Mouse (Mus musculus) hindbrain, embryonic 16.5 days (tissue): ENCODE measurements at regions not wholly inside any gene's neighbourhood (a gene's known extent, or its start where the extent isn't known, plus 50 kb on each side); places are given as distances from the start of the nearest gene placed in this dataset.
"Not testable (repeated sequence)": the region's sequence is repeated elsewhere in the genome, so short reads cannot be mapped to it uniquely, and the experiment has no call there.

Source experiments
- ATAC-seq: fragments of 200-750 bp; cut with Nextera tagmentation; 2 replicates; pipeline ENCODE4 v1.8.0; 2017; ENCODE audit warnings: moderate TSS enrichment, moderate library complexity
- H3K27ac ChIP-seq: fragments of 300-500 bp; sonication (generic); 2 replicates; pipeline ENCODE4 v1.5.1; 2014; ENCODE audit warnings: low read depth, mild to moderate bottlenecking, control low read depth, low read length, moderate library complexity
- H3K27me3 ChIP-seq: fragments of 300-500 bp; sonication (generic); replicated peaks from 2 replicates; pipeline ENCODE4 v1.6.1; 2014; ENCODE audit warnings: low read length; ENCODE audit not compliant: control insufficient read depth, insufficient read depth
- H3K36me3 ChIP-seq: fragments of 300-500 bp; sonication (generic); 2 replicates; pipeline ENCODE4 v1.6.1; 2014; ENCODE audit warnings: mild to moderate bottlenecking, low read length, moderate library complexity, mixed read lengths; ENCODE audit not compliant: control insufficient read depth, insufficient read depth
- H3K4me1 ChIP-seq: fragments of 300-500 bp; sonication (generic); 2 replicates; pipeline ENCODE4 v1.6.1; 2014; ENCODE audit warnings: low read depth, low read length; ENCODE audit not compliant: control insufficient read depth, insufficient read depth
- H3K4me2 ChIP-seq: fragments of 300-500 bp; sonication (generic); 2 replicates; pipeline ENCODE4 v1.6.1; 2014; ENCODE audit warnings: mild to moderate bottlenecking, low read length, control low read depth, moderate library complexity
- H3K4me3 ChIP-seq: fragments of 300-500 bp; sonication (generic); 2 replicates; pipeline ENCODE4 v1.5.1; 2014; ENCODE audit warnings: mild to moderate bottlenecking, low read length, control low read depth, moderate library complexity
- H3K9ac ChIP-seq: fragments of 300-500 bp; sonication (generic); 2 replicates; pipeline ENCODE4 v1.6.1; 2014; ENCODE audit warnings: low read depth, mild to moderate bottlenecking, control low read depth, low read length, moderate library complexity
- H3K9me3 ChIP-seq: fragments of 300-500 bp; sonication (generic); 2 replicates; pipeline ENCODE4 v1.6.1; 2014; ENCODE audit warnings: mild to moderate bottlenecking, low read length, moderate library complexity; ENCODE audit not compliant: control insufficient read depth
- WGBS: fragments of 180-500 bp; shearing (Covaris S2); extraction: QIAGEN DNeasy Blood & Tissue Kit; methylation state at CpG from one replicate; pipeline ENCODE4 v1.1.7; 2014; 5-methylcytosine and 5-hydroxymethylcytosine counted together

DNA sequence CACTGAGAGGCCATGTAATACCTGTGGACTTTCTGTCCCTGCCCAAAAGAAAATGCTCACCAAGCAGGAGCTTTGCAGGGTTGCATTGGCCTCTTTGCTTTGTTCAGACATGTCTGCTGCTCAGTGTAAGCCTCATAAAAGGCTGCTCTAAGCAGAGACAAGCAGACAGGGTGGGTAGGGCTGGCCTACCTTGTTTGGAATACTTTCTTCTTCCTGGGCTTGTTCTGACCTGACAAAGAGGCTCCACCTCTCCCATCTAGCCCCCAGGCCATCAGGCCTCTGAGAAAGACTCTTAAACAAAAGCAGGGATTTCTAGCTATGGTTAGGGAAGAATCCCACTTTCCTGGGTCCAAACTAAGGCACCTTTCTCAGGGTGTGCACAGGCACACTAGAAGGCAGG is 138.2 kb upstream of the Camk1g start:
- Histone ChIP-seq H3K4me1 (no peaks in the 10 kb centered on the region), H3K9ac (no peak overlapping the region), H3K9me3 (no peaks in the 10 kb centered on the region), H3K27me3 (no peaks in the 10 kb centered on the region), H3K4me3 (no peak overlapping the region), H3K27ac (no peak overlapping the region), H3K36me3 (no peaks in the 10 kb centered on the region), H3K4me2 (no peak overlapping the region)
- ATAC-seq = no peak

DNA sequence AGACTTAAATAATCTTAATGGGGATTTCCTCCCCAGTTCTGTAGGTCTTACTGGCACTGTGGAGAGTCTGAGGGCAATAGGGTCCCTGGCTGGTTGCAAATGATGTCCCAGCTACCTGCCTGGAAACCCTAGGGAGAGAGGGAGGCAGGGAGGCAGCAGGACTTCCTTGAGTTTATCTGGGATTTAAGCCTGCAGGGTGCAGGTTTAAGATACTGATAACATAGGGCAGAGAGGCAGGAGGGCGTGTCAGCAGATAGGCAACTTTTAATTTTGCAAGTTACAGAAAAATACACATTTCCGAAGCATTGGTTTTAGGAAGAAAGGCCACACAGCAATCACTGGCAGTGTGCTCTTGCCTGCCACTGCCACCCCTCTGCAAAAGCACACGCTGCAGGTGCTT is 136.9 kb upstream of the Camk1g start:
- Histone ChIP-seq H3K27me3 (no peaks in the 10 kb centered on the region), H3K4me1 (no peaks in the 10 kb centered on the region), H3K4me3 (no peak overlapping the region), H3K9me3 (no peaks in the 10 kb centered on the region), H3K9ac (no peak overlapping the region), H3K36me3 (no peaks in the 10 kb centered on the region), H3K4me2 (no peak overlapping the region), H3K27ac (no peak overlapping the region)
- 76% methylated on average over 3 of the region's 3 CpGs for WGBS
- ATAC-seq = no peak

DNA sequence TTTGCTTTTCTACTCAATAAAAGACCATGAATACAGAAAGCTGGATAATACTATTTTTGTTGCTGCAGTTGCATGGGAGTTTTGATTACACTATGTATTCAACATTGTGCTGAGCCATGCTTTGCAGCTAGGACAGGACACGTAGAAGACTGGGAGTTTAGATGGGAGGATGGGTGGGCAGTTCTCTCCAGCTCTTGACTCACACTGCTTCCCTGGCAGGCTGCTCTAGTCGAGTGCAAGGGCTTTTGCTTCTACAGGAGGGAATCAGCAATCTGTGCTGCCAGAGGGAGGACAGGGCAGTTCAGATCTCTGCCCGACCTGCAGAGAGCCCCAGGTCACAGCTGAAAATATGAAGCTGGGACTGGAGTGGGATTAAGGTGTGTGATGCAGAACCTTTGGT is 135.3 kb upstream of the Camk1g start:
- 39% methylated on average over 3 of the region's 3 CpGs for WGBS
- no peaks in the 10 kb centered on the region for H3K9me3 ChIP-seq
- no peak overlapping the region for H3K4me3 ChIP-seq
- no peaks in the 10 kb centered on the region for H3K36me3 ChIP-seq
- H3K4me2 ChIP-seq = no peak overlapping the region
- H3K4me1 ChIP-seq = no peaks in the 10 kb centered on the region
- ATAC-seq = no peak
- H3K9ac ChIP-seq = no peak overlapping the region
- H3K27ac ChIP-seq = no peak overlapping the region
- H3K27me3 ChIP-seq = no peaks in the 10 kb centered on the region

DNA sequence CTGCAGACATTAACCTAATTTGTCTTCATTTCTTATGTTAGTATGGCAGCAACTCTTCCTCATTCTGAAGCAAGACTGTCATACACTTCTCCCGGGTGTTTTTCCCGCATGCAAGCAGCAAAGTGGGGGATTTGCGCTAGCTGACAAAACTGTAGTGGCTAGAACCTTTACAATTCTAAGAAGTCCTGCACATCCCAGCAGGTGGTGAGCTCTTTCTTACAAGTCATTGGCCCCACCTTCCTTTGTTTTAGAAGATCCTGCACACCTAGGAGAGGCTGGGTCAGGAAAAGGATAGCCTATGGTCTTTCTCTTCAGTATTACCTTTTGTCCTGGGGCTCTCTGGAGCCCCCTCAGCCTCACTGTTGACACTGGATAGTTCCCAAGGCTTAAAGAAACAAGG is 134.5 kb upstream of the Camk1g start:
- H3K4me1 ChIP-seq = no peaks in the 10 kb centered on the region
- no peaks in the 10 kb centered on the region for H3K9me3 ChIP-seq
- no peak overlapping the region for H3K4me3 ChIP-seq
- no peak overlapping the region for H3K4me2 ChIP-seq
- no peak for ATAC-seq
- H3K27me3 ChIP-seq = no peaks in the 10 kb centered on the region
- H3K9ac ChIP-seq = no peak overlapping the region
- H3K27ac ChIP-seq = no peak overlapping the region
- H3K36me3 ChIP-seq = no peaks in the 10 kb centered on the region
- 57% methylated on average over 3 of the region's 3 CpGs for WGBS

GRCm38 (mm10) chr1:193503624-193504325 is 133.7 kb upstream of the Camk1g start:
- no peak overlapping the region for H3K9ac ChIP-seq
- no peaks in the 10 kb centered on the region for H3K9me3 ChIP-seq
- H3K4me2 ChIP-seq = no peak overlapping the region
- H3K4me1 ChIP-seq = no peaks in the 10 kb centered on the region
- H3K27me3 ChIP-seq = no peaks in the 10 kb centered on the region
- no peak overlapping the region for H3K4me3 ChIP-seq
- WGBS = 32% methylated on average over 3 of the region's 3 CpGs
- ATAC-seq = peak; percentile 58; the same call in 1 of the 2 replicates
- no peak overlapping the region for H3K27ac ChIP-seq
- no peaks in the 10 kb centered on the region for H3K36me3 ChIP-seq

- Histone ChIP-seq H3K27ac (no peak overlapping the region), H3K4me1 (peaks cover 4% of the 10 kb centered on the region), H3K4me3 (no peak overlapping the region), H3K9ac (no peak overlapping the region), H3K27me3 (no peaks in the 10 kb centered on the region; the same call in 1 of the 2 replicates), H3K36me3 (no peaks in the 10 kb centered on the region), H3K4me2 (no peak overlapping the region), H3K9me3 (no peaks in the 10 kb centered on the region)
- 0 out of 2 replicates have a peak, but pooled peaks have one; percentile 17 for ATAC-seq
- WGBS = 29% methylated on average over 9 of the region's 9 CpGs
These were observed 126.4 kb upstream of the Camk1g start for GRCm38 (mm10) chr1:193496265-193497183.

DNA sequence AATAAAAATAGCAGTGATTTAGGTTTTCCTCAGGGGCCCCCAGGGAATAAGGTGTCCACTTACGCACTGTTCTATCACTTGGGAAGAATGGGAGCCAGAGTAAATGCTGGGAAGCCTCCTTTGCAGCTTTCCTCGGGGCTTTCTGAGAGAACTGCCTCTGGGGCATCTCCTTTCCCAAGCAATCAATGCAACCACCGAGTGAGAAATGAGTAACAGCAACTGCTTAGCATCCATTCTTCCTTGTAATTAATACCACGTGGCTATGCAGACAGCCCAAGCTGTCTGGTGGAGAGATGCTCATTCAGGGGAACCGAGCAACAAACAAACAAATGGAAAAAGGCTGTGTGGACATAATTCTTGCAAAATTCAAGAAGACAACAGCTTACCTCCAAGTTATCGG is 117.9 kb upstream of the Camk1g start:
- Histone ChIP-seq H3K9ac (no peak overlapping the region), H3K9me3 (no peaks in the 10 kb centered on the region), H3K4me3 (no peak overlapping the region), H3K36me3 (no peaks in the 10 kb centered on the region), H3K27me3 (no peaks in the 10 kb centered on the region), H3K4me2 (no peak overlapping the region), H3K4me1 (peaks cover 3% of the 10 kb centered on the region; the same call in 1 of the 2 replicates), H3K27ac (no peak overlapping the region)
- ATAC-seq = peak; percentile 57; the same call in 1 of the 2 replicates
- WGBS = 35% methylated on average over 6 of the region's 6 CpGs

DNA sequence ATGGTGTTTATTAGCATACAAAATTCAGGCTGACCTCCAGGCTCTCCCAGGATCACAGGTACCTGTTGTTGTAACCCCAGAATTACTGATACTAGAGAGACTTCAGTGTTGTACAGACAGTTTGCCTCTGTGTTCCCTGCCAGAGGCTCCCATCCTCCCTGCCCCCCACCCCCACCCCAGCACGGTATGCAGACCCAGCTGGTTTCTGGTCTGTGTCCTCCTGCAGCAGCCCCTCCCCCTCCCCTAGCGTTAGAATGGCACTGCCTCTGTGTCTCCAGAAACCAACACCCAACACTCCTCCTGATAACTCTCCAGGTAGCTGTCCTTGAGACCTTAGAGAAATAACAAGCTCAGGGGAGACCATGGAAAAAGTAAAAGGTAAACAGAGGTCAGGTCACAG is 116.6 kb upstream of the Camk1g start:
- 0% methylated on average over 2 of the region's 2 CpGs for WGBS
- H3K4me2 ChIP-seq, H3K9me3 ChIP-seq, H3K27ac ChIP-seq, H3K9ac ChIP-seq, H3K27me3 ChIP-seq, H3K4me3 ChIP-seq, ATAC-seq, H3K4me1 ChIP-seq, H3K36me3 ChIP-seq: not testable (repeated sequence)

GRCm38 (mm10) chr1:193484977-193485376 is 114.9 kb upstream of the Camk1g start:
- WGBS = 61% methylated on average over 11 of the region's 11 CpGs

More at GRCm38 (mm10) chr1:193484977-193485376, 114.9 kb upstream of the Camk1g start:
- H3K36me3 ChIP-seq = no peaks in the 10 kb centered on the region
- H3K27ac ChIP-seq = no peak overlapping the region
- H3K9me3 ChIP-seq = no peaks in the 10 kb centered on the region
- no peak overlapping the region for H3K9ac ChIP-seq
- peak overlapping the region; percentile 4; the same call in 1 of the 2 replicates for H3K4me2 ChIP-seq
- ATAC-seq = peak; percentile 37; the same call in 1 of the 2 replicates
- H3K4me3 ChIP-seq = no peak overlapping the region
- H3K27me3 ChIP-seq = no peaks in the 10 kb centered on the region
- H3K4me1 ChIP-seq = peaks cover 3% of the 10 kb centered on the region; the same call in 1 of the 2 replicates
